Mouse (Mus musculus): ENCODE data around the gene Tmem104.

- no peak for TF ChIP-seq POLR2A (IDR thresholded peaks at IDR 0.05; ENCODE audit: low read depth, low read length)
- no peak for TF ChIP-seq CTCF (IDR thresholded peaks at IDR 0.05; ENCODE audit: borderline replicate concordance, insufficient read depth, low read length)
Observed at GRCm38 (mm10) chr11:115274178-115274577, 86.9 kb downstream of the Tmem104 start.

Data from embryonic fibroblast, embryonic 13.5 days (primary cell).